Mouse (Mus musculus) retina, postnatal 7 days (tissue): ENCODE results near the gene Dnah17.

Experiments used
- DNase-seq: peaks from one replicate; pipeline ENCODE4 v3.0.0-alpha.2; 2012; ENCODE audit warnings: low read depth, low spot score

The Dnah17 gene

DNA sequence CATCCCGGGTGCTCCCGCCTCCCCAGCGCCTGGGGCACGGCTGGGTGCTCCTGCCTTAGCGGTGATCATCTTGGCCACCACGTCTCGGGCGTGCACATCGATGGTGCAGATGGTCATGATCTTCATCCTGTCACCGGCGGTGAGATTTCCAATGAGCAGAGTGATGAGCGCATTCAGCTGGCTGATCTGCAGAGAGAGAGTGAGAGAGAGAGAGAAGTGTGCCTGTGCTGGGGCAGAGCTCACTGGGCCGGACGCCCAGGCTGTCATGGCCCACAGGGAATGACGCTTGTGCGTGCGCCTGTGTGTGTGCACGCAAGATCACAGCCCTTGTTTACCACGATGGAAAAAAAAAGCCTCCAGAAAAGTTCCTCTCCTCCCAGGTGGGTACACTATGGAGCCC lies 41.5 kb downstream of the Dnah17 start:
- DNase-seq: no peak

- no peak for DNase-seq
Observed at GRCm38 (mm10) chr11:118085961-118086360, 44.5 kb downstream of the Dnah17 start.

- DNase-seq: no peak
Observed at GRCm38 (mm10) chr11:118085176-118085575, 45.3 kb downstream of the Dnah17 start.

DNA sequence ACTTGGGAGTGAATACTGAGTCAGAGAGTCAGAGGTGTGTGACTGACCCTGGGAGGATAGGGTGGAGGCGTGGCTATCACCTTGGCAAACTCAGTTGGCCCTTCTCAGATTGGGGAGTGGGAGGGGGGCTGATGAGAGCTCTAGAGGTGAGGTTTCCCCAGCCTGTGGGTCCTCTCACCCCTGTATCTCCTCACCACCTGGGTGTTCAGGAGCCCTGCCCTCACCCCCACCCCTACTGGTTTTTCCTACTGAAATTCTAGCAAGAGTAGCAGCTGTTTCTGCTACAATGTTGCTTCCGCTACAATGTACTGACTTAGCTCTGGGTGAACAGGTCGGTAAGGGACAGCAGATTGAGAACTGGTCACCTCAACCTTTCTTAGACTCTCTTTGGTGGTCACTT lies 46.2 kb downstream of the Dnah17 start:
- DNase-seq: no peak

DNA sequence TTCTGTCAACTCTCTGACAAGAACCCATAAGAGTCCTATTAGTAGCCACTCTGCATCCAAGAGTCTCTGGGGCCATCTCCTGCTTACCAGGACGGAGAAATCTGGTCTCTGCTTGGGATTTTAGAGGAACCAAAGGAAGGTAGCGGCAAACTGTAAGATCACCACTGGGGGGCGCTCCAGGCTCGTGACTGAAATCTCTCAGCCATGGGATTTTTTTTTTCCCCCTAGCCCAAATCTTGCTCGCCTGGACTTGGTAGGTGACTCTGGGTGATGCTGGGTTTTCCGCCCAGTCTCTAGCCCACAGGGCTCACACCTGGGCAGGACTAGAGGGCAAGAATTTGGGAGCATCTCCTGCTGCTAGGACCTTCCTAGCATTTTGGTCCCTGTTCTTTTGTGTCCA lies 46.6 kb downstream of the Dnah17 start:
- DNase-seq: peak; percentile 52

DNA sequence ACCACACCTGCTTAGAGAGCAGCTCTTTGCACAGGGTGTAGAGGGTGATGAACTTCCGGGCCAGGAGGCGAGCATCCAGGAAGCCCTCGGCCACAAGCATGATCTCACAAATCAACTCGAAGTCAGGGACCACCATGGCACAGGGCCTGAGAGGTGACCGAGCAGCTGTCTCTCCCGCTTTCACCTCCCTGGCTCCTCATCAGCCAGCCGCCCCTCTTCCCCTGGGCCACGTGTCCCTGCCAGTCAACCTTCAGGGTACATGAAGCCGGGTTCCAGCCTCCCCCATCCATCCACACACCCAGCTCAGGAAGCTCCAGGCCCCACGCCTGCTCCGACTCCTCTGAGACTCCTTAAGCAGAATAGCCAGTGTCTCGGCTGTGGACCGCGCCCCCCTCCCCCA lies 48.1 kb downstream of the Dnah17 start:
- no peak for DNase-seq

- no peak for DNase-seq
Observed at GRCm38 (mm10) chr11:118079750-118080149, 50.7 kb downstream of the Dnah17 start.

DNA sequence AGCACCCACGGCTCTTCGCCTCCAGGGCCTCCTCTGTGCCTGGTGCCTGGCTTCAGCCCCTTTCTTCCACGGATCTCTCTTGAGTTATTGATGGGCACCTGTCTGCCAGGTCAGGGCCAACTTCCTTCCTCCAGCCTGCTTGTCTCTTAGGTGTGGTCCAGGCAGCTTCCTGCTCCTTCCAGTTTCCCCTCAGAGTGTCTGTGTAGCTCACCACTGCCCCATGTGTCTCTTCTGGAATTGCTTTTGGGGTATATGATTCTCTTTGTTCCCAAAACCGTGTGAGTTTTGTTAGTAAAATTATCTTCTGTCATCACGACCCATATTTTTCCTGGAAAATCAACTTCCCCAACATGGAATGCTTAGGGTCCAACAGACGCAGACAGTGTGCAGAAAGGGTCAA lies 53.5 kb downstream of the Dnah17 start:
- no peak for DNase-seq

- DNase-seq: no peak
Observed at GRCm38 (mm10) chr11:118075035-118075522, 55.4 kb downstream of the Dnah17 start.

GRCm38 (mm10) chr11:118071227-118071912 lies 59.1 kb downstream of the Dnah17 start:
- DNase-seq: no peak

DNA sequence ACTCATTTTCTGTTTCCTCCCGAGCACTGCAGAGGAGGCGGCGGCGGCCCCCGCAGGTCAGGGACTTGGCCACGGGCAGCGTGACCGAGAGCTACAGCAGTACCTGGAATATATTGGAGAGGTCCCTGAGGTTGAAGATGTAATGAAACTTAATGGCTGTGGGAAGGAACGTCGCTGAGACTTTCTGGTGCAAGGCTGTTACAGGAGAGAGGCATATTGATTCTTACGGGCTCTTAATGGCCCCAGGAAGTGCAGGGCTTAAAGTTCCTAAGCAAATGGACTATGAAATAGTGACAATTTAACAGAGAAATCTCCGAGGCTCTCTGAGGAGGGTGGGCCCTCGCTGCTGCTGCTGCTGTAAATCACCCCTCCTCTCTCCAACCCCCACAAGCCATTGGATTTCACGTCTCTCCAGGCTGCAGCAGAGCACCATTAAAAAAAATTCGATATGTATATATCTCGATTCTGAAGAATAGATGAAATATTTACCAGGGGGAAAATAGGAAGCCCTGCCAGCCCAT lies 61.6 kb downstream of the Dnah17 start:
- DNase-seq: no peak

- no peak for DNase-seq
Observed at GRCm38 (mm10) chr11:118067588-118067987, 62.8 kb downstream of the Dnah17 start.

GRCm38 (mm10) chr11:118060038-118060437 lies 70.4 kb downstream of the Dnah17 start:
- DNase-seq: no peak

- no peak for DNase-seq
Observed at GRCm38 (mm10) chr11:118058872-118059271, 71.6 kb downstream of the Dnah17 start.

GRCm38 (mm10) chr11:118058367-118058766 lies 72.1 kb downstream of the Dnah17 start:
- no peak for DNase-seq

- no peak for DNase-seq
Observed at GRCm38 (mm10) chr11:118050174-118050573, 80.3 kb downstream of the Dnah17 start.

DNA sequence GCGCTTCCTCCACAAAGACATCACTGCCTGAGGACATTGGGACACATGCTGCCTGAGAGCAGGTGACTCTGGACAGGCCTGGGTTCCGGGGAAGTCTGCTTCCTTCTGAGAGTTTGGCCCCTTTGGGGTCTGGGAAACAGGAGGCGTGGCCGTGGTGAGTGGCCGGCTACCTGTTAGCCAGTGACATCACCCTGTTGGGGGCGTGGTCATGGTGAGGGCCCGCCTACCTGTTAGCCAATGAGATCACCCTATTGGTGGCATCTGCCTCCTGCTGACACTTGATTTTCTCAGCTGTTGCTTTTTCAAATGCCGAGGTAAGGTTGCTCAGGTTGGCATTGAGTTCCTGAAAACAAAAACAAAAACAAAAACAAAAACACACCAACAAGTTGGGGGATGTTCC lies 80.8 kb downstream of the Dnah17 start:
- no peak for DNase-seq

DNA sequence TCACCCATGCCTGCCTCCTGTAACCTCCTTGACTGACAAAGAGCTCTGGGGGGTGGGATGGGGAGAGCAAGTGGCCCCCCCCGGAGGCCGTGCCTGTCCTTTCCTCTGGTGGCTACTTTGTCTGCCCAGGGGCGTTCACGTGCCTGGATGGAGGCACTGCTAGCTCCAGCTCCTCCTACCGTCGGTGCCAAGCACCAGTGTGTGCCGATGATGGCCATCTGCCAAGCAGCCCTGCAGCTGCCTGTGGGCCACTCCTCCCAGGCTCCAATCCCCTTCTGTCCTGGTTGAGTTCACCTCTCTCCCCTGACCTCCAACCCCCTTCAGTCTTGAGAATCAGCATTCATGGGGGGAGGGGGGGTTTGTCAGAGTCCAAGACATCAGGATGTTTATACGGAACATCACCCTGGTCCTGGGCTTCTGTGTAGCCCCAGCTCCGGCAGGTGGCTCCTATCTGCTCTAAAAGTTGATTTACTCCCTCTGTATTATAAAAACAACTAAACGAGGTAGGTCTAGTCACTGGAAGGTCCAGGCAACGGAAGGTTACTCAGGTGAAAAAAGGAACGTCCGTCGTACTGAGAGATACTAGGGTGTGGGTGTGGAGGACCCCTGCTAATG lies 87.0 kb downstream of the Dnah17 start:
- peak; percentile 46 for DNase-seq

- DNase-seq: no peak
Observed at GRCm38 (mm10) chr11:118042791-118043190, 87.6 kb downstream of the Dnah17 start.

GRCm38 (mm10) chr11:118035068-118035467 lies 95.4 kb downstream of the Dnah17 start:
- DNase-seq: no peak

- no peak for DNase-seq
Observed at GRCm38 (mm10) chr11:118034395-118034794, 96.0 kb downstream of the Dnah17 start.

GRCm38 (mm10) chr11:118031134-118031533 lies 99.3 kb downstream of the Dnah17 start:
- DNase-seq: no peak

GRCm38 (mm10) chr11:118029170-118029569 lies 101.3 kb downstream of the Dnah17 start:
- no peak for DNase-seq
